Mouse (Mus musculus): ENCODE data around the gene Pnldc1.

Gene Pnldc1

DNA sequence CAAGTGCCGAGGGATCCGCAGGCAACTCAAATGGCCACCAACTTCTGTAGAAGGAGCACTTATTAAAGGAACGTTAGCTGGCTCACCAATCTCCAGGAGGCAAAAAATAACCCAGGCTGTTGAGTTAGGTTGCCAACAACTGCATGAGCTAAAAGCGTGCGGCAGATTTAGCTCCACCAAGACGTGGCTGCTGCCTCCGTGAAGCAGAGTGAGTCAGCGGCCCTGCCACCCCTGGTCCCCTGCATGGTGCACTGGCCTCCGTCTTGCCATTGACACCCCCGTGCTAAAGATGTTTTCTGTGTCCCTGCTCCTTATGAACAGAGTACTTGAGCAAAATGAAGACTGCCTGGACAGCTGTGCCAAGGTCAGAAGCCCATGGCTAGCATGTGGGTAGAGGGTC is 43.2 kb downstream of the Pnldc1 start:
- in situ Hi-C loops (cut with MboI; ENCODE audit: unreplicated experiment in 2 of 2) = no loop called here

DNA sequence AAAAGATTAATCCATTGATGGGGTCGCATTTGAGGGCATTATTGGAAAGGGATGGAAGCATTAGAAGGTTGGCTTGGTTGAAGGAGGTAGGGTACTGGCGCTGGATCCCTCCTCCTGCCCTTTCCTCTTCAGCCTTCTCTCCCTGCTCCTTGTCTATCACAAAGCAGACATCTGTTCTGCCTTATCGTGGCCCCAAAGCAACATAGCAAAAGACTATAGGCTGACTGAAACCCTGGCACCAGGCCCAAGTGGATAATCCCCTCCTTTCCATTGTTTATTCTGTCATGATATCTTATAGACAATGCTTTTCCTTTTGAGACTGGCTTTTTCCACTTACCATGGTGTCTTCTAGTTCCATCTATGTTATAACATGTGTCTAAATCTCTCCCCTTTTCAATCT is 44.6 kb downstream of the Pnldc1 start:
- in situ Hi-C loops (cut with MboI; ENCODE audit: unreplicated experiment in 2 of 2) = no loop called here

DNA sequence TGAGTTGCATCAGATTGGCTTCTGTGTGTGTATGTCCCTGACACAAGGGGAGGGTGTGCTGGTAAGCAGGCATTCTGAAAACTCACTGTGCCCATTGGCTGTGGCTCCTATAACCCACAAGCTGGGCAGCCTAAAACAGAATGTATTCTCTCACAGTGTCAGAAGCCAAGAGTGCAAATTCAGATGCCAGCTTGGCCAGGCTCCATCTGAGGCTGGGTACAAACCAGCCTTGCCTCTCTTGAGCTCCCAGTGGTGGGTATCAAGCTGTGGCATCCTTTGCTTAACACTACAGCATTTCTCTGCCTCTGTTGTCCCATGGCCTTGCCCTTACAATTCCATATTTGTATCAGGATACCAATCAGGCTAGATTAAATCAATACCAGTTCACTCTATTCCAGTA is 45.9 kb downstream of the Pnldc1 start:
- in situ Hi-C loops (cut with MboI; ENCODE audit: unreplicated experiment in 2 of 2) = no loop called here

DNA sequence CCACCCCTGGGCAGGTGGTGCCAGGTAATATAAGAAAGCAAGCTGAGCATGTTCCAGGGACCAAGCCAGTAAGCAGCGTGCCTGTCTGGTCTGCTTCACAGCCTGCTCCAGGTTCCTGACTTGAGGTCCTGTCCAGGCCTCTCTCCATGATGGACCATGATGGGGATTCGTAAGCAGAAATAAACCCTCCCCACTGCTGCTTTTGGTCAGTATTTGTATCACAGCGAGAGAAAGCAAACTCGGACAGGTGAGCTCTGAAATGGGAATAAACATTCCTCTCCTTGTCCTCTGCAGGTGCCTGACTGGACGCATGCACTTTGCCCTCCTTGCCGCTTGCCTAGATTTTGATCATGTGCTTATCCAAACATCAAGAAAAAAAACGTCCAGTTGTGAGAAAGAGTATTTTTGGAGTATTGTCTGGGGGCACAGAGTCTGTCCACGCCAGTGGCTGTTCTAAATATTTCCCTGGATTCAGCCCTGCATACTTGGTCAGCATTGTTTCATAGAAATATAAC is 51.0 kb downstream of the Pnldc1 start:
- in situ Hi-C loops (cut with MboI; ENCODE audit: unreplicated experiment in 2 of 2) = no loop called here

DNA sequence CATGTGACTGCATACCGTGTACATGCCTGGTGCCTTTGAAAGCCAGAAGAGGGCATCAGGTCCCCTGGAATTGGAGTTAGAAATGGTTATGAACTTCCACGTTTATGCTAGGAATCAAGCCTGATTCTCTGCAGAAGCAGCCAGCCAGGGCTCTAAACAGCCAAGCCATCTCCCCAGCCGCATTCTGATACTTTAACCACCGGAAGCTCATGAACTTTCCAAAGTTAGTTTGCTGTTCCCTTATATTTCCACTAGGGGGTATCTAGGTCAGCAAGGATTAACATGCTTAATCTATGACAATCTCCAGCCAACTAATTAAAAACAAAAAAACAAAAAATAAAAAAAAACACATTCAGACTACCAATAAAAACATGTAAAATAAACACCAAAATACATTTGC is 52.0 kb downstream of the Pnldc1 start:
- in situ Hi-C loops (cut with MboI; ENCODE audit: unreplicated experiment in 2 of 2) = no loop called here

DNA sequence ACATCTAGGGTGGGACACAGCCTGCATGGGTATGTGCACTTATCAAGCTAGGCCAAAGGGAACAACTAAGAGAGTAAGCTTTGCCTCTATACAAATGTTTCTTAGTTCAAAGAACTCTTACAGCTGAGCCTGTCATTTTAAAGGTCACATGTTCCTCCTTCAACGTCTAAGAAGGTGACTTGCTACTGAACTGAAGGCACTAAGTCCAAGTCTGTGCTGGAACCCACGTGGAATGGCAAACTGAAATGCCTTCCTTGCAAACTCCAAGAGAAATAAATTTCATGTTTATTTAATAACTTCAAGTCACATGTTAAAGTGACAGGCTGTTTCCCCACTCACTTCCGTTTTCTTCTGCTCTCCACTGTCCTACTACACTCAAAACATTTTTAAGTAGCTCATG is 52.6 kb downstream of the Pnldc1 start:
- in situ Hi-C loops (cut with MboI; ENCODE audit: unreplicated experiment in 2 of 2) = no loop called here

DNA sequence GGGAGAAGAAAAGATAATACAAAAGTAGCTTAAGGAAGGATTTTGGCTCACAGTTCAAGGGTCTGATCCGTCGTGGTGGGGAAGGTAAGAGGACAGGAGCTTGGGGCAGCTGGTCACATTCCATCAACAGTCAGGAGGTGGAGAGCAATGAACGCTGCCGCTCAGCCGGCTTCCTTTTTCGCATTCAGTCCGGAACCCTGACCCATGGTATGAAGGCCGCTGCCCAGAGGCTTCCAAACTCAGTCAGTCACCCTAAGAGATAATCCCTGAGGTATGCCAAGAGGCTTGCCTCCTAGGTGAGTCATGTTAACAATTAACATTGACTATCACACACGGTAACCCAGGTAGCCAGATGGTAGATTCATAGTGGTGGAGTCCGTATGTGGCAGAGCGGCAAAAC is 55.6 kb downstream of the Pnldc1 start:
- in situ Hi-C loops (cut with MboI; ENCODE audit: unreplicated experiment in 2 of 2) = no loop called here

DNA sequence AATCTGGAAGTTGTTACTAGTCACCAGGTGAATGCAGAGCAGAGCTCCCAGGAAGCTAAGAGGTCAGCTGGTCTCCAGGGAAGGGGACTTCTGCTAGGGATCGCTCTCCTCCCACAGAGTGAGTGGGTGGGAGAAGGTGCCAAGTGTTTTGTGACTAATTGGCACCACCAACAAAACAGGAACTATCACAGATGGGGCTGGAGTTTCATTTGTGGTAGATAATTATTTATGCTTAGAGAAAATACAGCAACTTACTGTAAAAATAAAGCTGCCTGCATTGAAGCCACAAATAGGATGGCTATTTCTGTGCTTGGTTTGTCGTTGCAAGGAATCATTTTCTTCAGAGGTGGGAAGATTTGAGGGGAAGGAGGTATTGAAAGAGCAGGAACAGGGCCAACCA is 56.2 kb downstream of the Pnldc1 start:
- in situ Hi-C loops (cut with MboI; ENCODE audit: unreplicated experiment in 2 of 2) = no loop called here

DNA sequence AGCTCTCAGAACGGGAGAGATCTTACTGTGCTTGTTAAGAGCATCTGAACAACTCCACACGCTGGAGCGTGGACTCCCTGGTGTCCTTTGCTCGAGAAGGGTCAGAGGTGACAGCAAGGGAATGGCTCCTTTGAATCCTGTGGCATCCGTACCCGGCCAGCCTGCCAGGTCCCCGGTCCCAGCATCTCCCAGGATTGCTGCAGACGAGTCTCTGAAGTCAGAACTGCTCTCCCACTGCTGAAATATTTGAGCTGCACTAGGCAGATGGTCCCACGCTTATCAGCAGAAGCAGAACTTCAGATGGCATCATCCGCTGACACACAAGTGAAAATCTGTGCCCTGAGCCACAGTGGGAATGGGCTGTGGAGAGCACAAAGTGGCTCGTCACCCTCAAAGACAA is 58.3 kb downstream of the Pnldc1 start:
- in situ Hi-C loops (cut with MboI; ENCODE audit: unreplicated experiment in 2 of 2) = no loop called here

DNA sequence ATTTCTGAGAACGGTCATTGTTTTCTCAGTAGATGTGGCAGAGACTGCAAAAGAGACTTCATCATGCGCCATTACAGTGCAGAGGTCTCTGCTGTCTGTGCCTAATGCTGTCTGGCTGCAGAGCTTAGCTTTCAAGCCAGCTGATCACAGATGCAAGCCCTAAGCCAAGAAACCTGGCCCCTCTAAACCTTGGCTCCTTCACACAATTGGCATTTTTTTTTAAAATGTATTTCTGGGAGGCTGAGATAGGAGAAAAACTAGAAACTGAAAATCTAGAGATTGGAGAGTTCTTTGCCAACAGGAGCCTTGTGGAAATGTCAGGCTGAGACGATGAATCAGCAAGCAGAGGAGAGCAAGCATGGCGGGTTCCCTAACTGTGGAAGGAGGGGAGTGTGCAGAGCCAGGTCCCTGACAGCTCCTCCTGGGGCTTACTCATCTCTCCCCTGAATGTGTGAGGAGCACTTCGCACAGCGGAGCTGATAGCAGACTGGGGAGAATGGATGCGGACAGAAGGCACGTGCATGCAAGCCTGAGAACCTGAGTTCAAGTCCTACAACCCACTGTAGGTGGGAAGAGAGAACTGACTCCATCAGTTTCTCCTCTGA is 60.1 kb downstream of the Pnldc1 start:
- in situ Hi-C loops (cut with MboI; ENCODE audit: unreplicated experiment in 2 of 2) = no loop called here

DNA sequence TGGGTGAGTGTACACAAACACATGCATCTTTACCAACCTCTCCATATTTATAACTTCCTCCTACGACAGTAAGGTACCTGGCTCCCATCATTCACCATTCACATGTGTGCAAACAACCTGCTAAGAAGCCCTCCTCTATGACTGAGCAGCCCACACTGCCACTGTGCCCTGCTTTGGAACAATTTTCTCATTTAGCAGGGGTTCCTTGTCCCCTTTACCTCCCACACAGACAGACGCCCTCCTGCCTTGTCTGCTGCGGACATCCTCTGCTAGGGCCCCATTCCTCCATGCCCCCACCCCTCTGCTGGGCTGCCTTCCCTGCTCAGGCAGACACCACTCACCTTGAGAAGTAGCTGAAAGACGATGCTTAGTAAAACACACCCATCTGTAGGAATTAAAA is 62.3 kb downstream of the Pnldc1 start:
- in situ Hi-C loops (cut with MboI; ENCODE audit: unreplicated experiment in 2 of 2) = no loop called here

DNA sequence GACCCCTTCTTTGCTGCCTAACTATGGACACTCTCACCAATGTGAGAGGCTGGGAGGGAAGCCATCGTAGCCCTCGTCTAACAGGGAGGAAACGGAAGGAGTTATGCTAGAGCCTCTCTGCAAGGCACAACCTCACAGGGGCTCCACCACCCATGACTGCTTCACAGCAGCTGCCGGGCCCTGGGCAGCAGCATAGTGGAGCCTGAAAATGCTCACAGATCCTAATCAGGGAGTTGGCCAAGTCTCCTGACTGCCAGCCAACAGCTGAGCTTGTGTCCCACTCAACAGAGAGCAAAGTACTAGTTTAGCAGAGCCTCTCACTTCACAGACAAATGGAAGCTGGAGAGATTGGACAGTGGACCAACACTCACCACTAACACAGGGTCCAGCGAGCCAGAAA is 63.6 kb downstream of the Pnldc1 start:
- in situ Hi-C loops (cut with MboI; ENCODE audit: unreplicated experiment in 2 of 2) = no loop called here

DNA sequence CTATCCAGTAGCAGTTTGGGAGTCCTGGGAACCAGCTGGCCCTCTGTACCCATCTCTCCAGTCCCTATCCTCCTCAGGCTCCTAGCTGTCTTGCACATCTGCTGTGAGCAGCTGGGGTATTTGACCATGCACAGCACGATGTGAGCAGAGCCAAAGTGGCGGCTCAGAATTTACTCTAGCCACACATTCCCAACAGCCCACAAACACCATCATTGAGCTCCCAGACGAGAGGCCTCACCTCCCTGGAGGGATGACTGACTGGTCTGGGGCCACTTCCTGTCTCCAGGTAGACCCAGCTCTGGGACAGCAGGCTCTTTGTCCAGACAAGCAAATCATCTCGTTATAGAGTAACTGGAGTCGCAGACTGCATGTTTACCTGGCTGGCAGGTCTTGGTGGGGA is 64.2 kb downstream of the Pnldc1 start:
- in situ Hi-C loops (cut with MboI; ENCODE audit: unreplicated experiment in 2 of 2) = no loop called here

DNA sequence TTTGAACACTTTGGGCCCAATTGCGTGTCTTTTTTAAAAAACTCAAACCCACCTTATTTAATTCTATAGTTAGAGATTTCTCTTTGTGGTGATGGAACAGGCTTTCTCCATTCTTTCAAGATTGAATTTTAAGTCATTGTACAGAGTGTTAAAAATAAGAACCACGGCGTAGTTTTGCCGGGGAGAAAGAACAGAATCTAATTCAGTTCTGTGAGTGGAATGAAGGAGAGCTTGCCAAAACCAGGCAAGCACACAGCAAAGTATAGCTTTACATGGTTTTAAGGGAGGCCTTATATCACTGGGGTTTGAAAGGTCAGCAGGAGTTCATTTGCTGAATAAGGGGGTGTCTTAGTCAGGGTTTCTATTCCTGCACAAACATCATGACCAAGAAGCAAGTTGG is 65.5 kb downstream of the Pnldc1 start:
- in situ Hi-C loops (cut with MboI; ENCODE audit: unreplicated experiment in 2 of 2) = no loop called here

DNA sequence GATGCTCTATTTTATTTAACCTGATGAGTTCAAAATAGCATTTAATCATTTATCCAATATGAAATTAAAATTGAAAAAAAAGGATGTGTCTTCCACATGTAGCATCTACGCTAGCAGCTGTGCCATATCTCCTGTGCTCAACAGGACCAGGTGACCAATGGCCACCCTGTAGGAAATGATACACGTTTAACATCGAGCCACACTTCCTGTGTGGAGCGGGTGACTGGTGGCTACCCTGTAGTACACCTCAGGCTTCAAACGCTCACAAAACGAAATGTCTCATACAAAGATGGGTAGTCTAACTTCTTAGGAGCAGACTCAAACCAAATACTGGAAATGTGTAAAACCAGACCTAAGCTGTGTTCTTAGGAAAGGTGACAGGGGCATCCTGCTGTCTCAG is 66.2 kb downstream of the Pnldc1 start:
- in situ Hi-C loops (cut with MboI; ENCODE audit: unreplicated experiment in 2 of 2) = no loop called here

DNA sequence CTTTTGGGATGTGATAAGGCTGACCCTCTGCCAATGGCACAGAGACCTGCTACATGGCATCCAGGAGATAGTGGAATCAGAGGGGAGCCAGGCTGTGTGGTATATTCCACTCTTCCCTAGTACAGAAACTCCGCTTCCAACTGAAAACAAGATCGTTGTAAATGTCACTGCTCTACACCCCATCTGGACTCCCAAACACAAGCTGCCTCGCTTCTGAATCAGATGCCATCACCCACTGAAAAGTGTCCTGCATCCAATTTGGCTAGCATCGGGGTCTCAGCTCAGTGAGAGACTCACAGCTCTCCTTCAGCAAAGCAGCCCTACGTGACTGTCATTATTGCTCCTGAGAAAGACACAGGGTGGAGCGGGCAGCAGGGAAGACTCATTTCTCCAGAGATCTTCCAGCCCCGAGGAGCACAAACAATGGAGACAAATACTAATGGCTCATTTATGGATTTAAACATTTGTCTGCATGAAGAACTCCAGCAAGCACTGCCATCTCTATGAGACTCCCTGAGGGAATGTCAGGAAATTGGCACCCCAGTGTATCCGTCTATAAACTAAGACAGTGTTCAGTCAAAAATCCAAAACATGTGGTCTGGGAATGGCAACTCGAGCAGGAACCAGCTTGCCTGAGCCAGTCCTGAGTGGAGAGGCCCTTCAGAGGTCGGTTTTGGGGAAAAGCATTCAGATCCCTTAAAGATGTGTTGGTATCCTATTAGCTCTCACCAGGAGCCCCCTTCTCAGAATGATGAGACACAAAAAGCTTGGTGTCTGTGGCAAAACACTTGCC is 70.4 kb downstream of the Pnldc1 start:
- in situ Hi-C loops (cut with MboI; ENCODE audit: unreplicated experiment in 2 of 2) = no loop called here

All from v-Abl transformed pro-B cells (cell line).